ENCODE assay signal across 8 mouse cellular contexts in the genomic region with DNA sequence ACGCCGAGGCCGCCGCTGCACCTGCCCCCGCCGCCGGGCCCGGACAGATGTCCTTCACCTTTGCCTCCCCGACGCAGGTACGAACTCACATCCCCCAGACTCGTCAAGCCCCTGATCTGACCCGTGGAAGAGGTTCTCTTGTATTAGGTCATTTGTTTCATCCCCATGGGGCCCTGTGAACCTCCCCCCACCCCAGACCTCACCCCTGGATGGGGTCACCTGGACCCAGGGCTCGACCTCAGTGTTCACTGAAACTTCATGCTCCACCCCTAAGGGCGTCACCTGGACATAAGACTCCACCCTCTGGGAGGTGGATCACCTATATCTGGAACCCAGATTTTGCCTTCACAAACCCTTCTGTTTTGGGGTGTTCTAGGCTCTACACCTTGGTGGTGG. TPM values are rescaled to one million over a fixed set of nuclear protein-coding genes. Genes with fewer than 3 reads are reported as not detected.
DNase-seq lines count a peak whose midpoint lies in the region; ATAC-seq and TF ChIP-seq lines count a peak whose summit lies in the region.

No protein-coding gene starts in this region.

- H3K4me1 ChIP-seq in spleen, adult 2 months (ENCODE audit: control insufficient read depth, insufficient read depth, insufficient read length), result peaks cover 20% of the 10 kb centered on the region
- H3K4me1 ChIP-seq in forebrain, embryonic 14.5 days (ENCODE audit: control insufficient read depth, insufficient read depth, low read length), result peaks cover 13% of the 10 kb centered on the region
- H3K4me1 ChIP-seq in limb, embryonic 13.5 days, result peaks cover 73% of the 10 kb centered on the region
- peaks cover 54% of the 10 kb centered on the region for H3K4me1 ChIP-seq in olfactory bulb, adult 2 months (ENCODE audit: control insufficient read depth, insufficient read depth, low read length)

- H3K9ac ChIP-seq in forebrain, embryonic 14.5 days (ENCODE audit: low read length), result peak overlapping the region; percentile 90
- H3K9ac ChIP-seq in limb, embryonic 13.5 days, result peak overlapping the region; percentile 94

- WGBS in spleen, adult 2 months, result under 1% methylated on average over 15 of the region's 15 CpGs
- WGBS in forebrain, embryonic 14.5 days, result 0% methylated on average over 15 of the region's 15 CpGs
- under 1% methylated on average over 15 of the region's 15 CpGs for WGBS in limb, embryonic 13.5 days
- 1% methylated on average over 15 of the region's 15 CpGs for WGBS in olfactory bulb, adult 2 months

- no peak for TF ChIP-seq POLR2A in spleen, adult 2 months (IDR thresholded peaks at IDR 0.05; ENCODE audit: low read depth, low read length)
- TF ChIP-seq POLR2A in olfactory bulb, adult 2 months (IDR thresholded peaks at IDR 0.05; ENCODE audit: insufficient read depth, low read depth, low read length), result no peak

- DNase-seq in spleen, adult 2 months (ENCODE audit: low read depth in 1 of 2, low spot score in 2 of 2), result no peak
- DNase-seq in spleen, adult 18-20 months, result no peak
- no peak for DNase-seq in forebrain, embryonic 14.5 days (ENCODE audit: low spot score)
- DNase-seq in thymus, postnatal 4 days, result no peak
- DNase-seq in left cerebral cortex, postnatal 36 days (ENCODE audit: low spot score in 2 of 2), result no peak

- no peak for TF ChIP-seq CTCF in spleen, adult 2 months (IDR thresholded peaks at IDR 0.05; ENCODE audit: extremely low read depth, insufficient read depth, insufficient read length, insufficient replicate concordance)
- no peak for TF ChIP-seq CTCF in olfactory bulb, adult 2 months (IDR thresholded peaks at IDR 0.05; ENCODE audit: insufficient read depth, low read depth, low read length)

- no peaks in the 10 kb centered on the region for H3K9me3 ChIP-seq in forebrain, embryonic 14.5 days (replicated peaks; ENCODE audit: control insufficient read depth, low read length)
- no peaks in the 10 kb centered on the region for H3K9me3 ChIP-seq in limb, embryonic 13.5 days

- H3K4me2 ChIP-seq in forebrain, embryonic 14.5 days (ENCODE audit: low read length), result peak overlapping the region; percentile 95
- peak overlapping the region; percentile 96 for H3K4me2 ChIP-seq in limb, embryonic 13.5 days (replicated peaks)

- peak overlapping the region; percentile 89 for H3K4me3 ChIP-seq in spleen, adult 2 months (ENCODE audit: extremely low read depth, insufficient read depth, insufficient read length)
- peak overlapping the region; percentile 81 for H3K4me3 ChIP-seq in forebrain, embryonic 14.5 days (ENCODE audit: low read depth, low read length)
- peak overlapping the region; percentile 81 for H3K4me3 ChIP-seq in limb, embryonic 13.5 days
- peak overlapping the region; percentile 73 for H3K4me3 ChIP-seq in olfactory bulb, adult 2 months (ENCODE audit: insufficient read depth, low read depth, low read length)

- intact Hi-C loops in left cerebral cortex, postnatal 36 days (cut with DNase I), result loop anchor here (1.0 kb wide), 1 partner anchor 158 kb away; the partner anchor contains the start of gene Tmem259

- no peak for ATAC-seq in forebrain, embryonic 14.5 days
- ATAC-seq in limb, embryonic 13.5 days (ENCODE audit: low FRiP score, low read depth), result no peak
- no peak for ATAC-seq in monocyte, adult 5-6 weeks (replicated peaks; ENCODE audit: insufficient number of reproducible peaks, low FRiP score, low TSS enrichment, poor library complexity, severe bottlenecking)

- peaks cover 12% of the 10 kb centered on the region for H3K36me3 ChIP-seq in spleen, adult 2 months (ENCODE audit: control insufficient read depth, insufficient read depth, low read length)
- H3K36me3 ChIP-seq in forebrain, embryonic 14.5 days (ENCODE audit: control insufficient read depth, insufficient read depth, low read length), result peaks cover 33% of the 10 kb centered on the region
- peaks cover 37% of the 10 kb centered on the region for H3K36me3 ChIP-seq in limb, embryonic 13.5 days

- H3K27me3 ChIP-seq in spleen, adult 2 months (ENCODE audit: control insufficient read depth, insufficient read depth, low read length), result peaks cover 7% of the 10 kb centered on the region; the same call in 1 of the 2 replicates
- no peaks in the 10 kb centered on the region for H3K27me3 ChIP-seq in forebrain, embryonic 14.5 days (replicated peaks; ENCODE audit: control insufficient read depth, insufficient read depth, low read length)
- H3K27me3 ChIP-seq in limb, embryonic 13.5 days, result peaks cover 21% of the 10 kb centered on the region

- H3K27ac ChIP-seq in spleen, adult 2 months (ENCODE audit: insufficient read depth, low read length), result peak overlapping the region; percentile 92
- peak overlapping the region; percentile 84; the same call in 1 of the 2 replicates for H3K27ac ChIP-seq in forebrain, embryonic 14.5 days (ENCODE audit: low read depth, low read length)
- peak overlapping the region; percentile 77 for H3K27ac ChIP-seq in limb, embryonic 13.5 days
- peak overlapping the region; percentile 85 for H3K27ac ChIP-seq in olfactory bulb, adult 2 months (ENCODE audit: insufficient read depth, low read depth, low read length)

RNA-seq across cellular contexts. Expression of gene Cbarp, which starts 1.9 kb away (rescaled TPM):
- polyA plus RNA-seq in spleen, adult 2 months (2012; rRNA removed), result 11.9 and 13.4 TPM in 2 replicates
- polyA plus RNA-seq in forebrain, embryonic 14.5 days (2014; fragmentation: Nextera tagmentation; extraction: Ambion mirVana), result 41.0 and 42.4 TPM in 2 replicates
- polyA plus RNA-seq in limb, embryonic 13.5 days (2015; fragmentation: Nextera tagmentation; extraction: Ambion mirVana), result 7.4 and 8.1 TPM in 2 replicates
- polyA plus RNA-seq in olfactory bulb, adult 2 months (2012; ENCODE audit: insufficient read depth, insufficient read length, low replicate concordance, missing spikeins), result not detected in 2 replicates
- 0.29 to 5.8 TPM (median 4.1 TPM) in 3 replicates for total RNA-seq in monocyte, adult 5-6 weeks (2017)
- 100 to 1,000 TPM; 431 to 463 TPM for total RNA-seq in left cerebral cortex, postnatal 36 days (2021)

RNA-seq across cellular contexts. Expression of gene Atp5d, which starts 4.1 kb away (rescaled TPM):
- polyA plus RNA-seq in spleen, adult 2 months (2012; rRNA removed), result 592 and 782 TPM in 2 replicates
- polyA plus RNA-seq in forebrain, embryonic 14.5 days (2014; fragmentation: Nextera tagmentation; extraction: Ambion mirVana), result 412 and 467 TPM in 2 replicates
- polyA plus RNA-seq in limb, embryonic 13.5 days (2015; fragmentation: Nextera tagmentation; extraction: Ambion mirVana), result 456 and 475 TPM in 2 replicates
- polyA plus RNA-seq in olfactory bulb, adult 2 months (2012; ENCODE audit: insufficient read depth, insufficient read length, low replicate concordance, missing spikeins), result not detected in 2 replicates
- total RNA-seq in monocyte, adult 5-6 weeks (2017), result 26.1 to 49.8 TPM (median 29.5 TPM) in 3 replicates
- 100 to 1,000 TPM; 334 to 384 TPM for total RNA-seq in left cerebral cortex, postnatal 36 days (2021)

RNA-seq across cellular contexts. Expression of gene Midn, which starts 5.5 kb away (rescaled TPM):
- 128 and 157 TPM in 2 replicates for polyA plus RNA-seq in spleen, adult 2 months (2012; rRNA removed)
- 67.0 and 73.6 TPM in 2 replicates for polyA plus RNA-seq in forebrain, embryonic 14.5 days (2014; fragmentation: Nextera tagmentation; extraction: Ambion mirVana)
- 22.9 and 23.2 TPM in 2 replicates for polyA plus RNA-seq in limb, embryonic 13.5 days (2015; fragmentation: Nextera tagmentation; extraction: Ambion mirVana)
- polyA plus RNA-seq in olfactory bulb, adult 2 months (2012; ENCODE audit: insufficient read depth, insufficient read length, low replicate concordance, missing spikeins), result 128 TPM in 1 of 2 replicates, not detected in the other
- 27.3 to 65.5 TPM (median 29.9 TPM) in 3 replicates for total RNA-seq in monocyte, adult 5-6 weeks (2017)
- total RNA-seq in left cerebral cortex, postnatal 36 days (2021), result 10 to 100 TPM; 76.2 to 78.8 TPM

RNA-seq across cellular contexts. Expression of gene Cirbp, which starts 23.3 kb away (rescaled TPM):
- polyA plus RNA-seq in spleen, adult 2 months (2012; rRNA removed), result 144 and 151 TPM in 2 replicates
- 239 and 266 TPM in 2 replicates for polyA plus RNA-seq in forebrain, embryonic 14.5 days (2014; fragmentation: Nextera tagmentation; extraction: Ambion mirVana)
- 149 and 194 TPM in 2 replicates for polyA plus RNA-seq in limb, embryonic 13.5 days (2015; fragmentation: Nextera tagmentation; extraction: Ambion mirVana)
- not detected in 2 replicates for polyA plus RNA-seq in olfactory bulb, adult 2 months (2012; ENCODE audit: insufficient read depth, insufficient read length, low replicate concordance, missing spikeins)
- total RNA-seq in monocyte, adult 5-6 weeks (2017), result 137 to 163 TPM (median 145 TPM) in 3 replicates
- total RNA-seq in left cerebral cortex, postnatal 36 days (2021), result 10 to 100 TPM; 94.7 to 96.7 TPM

RNA-seq across cellular contexts. Expression of gene Stk11, which starts 26.9 kb away (rescaled TPM):
- 120 and 144 TPM in 2 replicates for polyA plus RNA-seq in spleen, adult 2 months (2012; rRNA removed)
- 25.5 and 27.7 TPM in 2 replicates for polyA plus RNA-seq in forebrain, embryonic 14.5 days (2014; fragmentation: Nextera tagmentation; extraction: Ambion mirVana)
- 17.1 and 17.4 TPM in 2 replicates for polyA plus RNA-seq in limb, embryonic 13.5 days (2015; fragmentation: Nextera tagmentation; extraction: Ambion mirVana)
- polyA plus RNA-seq in olfactory bulb, adult 2 months (2012; ENCODE audit: insufficient read depth, insufficient read length, low replicate concordance, missing spikeins), result not detected in 2 replicates
- total RNA-seq in monocyte, adult 5-6 weeks (2017), result 155 to 177 TPM (median 155 TPM) in 3 replicates
- total RNA-seq in left cerebral cortex, postnatal 36 days (2021), result 100 to 1,000 TPM in 1 of 2 experiments, 10 to 100 TPM in 1; 94.4 to 100 TPM
